Mouse (Mus musculus) heart, postnatal 4 days (tissue): ENCODE results near the gene Pde4d. TPM values are rescaled to one million over a fixed set of nuclear protein-coding genes. Genes with fewer than 3 reads are reported as not detected.

Source experiments
- DNase-seq: peaks from one replicate; pipeline ENCODE4 v3.0.0; 2021
- total RNA-seq, 2 experiments: library from RNA; stranded (reverse); gene quantifications; 2 replicates each; pipeline ENCODE4 v1.2.3; 2021

Pde4d gene
- total RNA-seq, 2 experiments from 2014 or later, result 57.1 to 61.1 TPM

DNA sequence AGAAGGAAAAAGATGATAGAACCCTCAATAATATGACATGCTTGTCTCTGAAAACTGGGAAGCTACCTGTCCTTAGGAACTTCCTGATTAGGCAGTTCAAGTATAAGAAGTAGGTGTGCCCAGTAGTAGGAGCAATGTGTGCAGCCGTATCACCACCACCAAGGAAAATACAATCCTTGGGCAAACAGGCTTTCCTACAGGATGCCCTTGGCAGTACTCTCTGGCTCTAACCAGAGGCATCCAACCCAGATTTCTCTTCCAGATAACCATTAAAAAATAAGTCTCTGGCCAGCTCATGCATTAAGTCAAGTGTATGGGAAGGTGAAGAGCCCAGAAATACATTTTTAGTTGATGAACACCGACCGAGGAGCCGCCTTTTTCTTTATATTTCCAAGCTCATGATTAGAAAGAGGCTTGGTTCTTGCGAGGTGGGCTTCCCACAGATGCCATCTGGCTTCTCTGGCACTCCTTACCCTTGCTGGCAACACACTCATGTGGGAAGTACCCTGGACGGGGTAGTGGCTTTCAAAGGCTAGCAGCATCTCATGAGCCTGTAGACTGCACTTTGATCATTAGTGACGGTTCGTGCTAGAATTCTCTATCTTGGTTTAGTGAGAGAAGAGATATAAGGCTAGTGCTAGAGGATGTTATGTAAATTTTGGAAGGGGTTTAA lies 375.0 kb downstream of the Pde4d start:
- DNase-seq, result no peak

DNA sequence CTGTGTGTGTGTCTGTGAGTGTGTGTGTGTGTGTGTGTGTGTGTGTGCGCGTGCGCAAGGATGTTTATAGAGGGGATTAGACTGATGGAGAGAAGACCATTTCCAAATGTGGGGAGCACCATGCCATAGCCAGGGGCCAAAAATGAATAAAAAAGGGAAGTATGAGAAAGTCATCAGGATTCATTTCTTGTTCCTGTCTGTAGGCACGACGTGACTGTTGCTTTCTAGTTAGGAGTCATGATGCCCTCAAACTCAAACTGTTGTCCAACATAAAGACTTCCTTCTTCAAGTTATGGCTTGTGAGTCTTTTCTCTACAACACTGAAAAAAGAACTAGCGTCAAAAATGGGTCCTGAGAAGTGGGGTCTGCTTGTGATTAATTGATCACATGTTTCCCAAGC lies 375.8 kb downstream of the Pde4d start:
- DNase-seq, result no peak

DNA sequence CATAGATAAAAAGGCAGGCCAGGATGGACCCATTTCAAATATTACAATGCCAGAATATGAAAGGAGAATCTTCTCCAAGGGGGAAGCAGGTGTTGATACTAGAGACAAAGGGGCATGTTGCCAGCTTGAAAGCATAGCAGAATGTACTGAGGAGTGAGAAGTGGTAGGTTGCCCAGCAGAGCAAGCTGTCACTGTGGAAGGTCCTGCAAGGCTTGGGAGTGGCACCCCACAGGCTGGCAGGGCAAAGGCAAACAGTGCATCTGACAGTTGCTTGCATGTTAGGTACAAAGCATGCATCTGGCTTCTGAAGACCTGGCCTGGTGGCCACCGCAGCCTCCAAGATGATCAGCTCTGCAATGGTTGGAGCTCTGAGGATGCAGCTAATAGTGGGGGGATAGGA lies 384.4 kb downstream of the Pde4d start:
- no peak for DNase-seq

DNA sequence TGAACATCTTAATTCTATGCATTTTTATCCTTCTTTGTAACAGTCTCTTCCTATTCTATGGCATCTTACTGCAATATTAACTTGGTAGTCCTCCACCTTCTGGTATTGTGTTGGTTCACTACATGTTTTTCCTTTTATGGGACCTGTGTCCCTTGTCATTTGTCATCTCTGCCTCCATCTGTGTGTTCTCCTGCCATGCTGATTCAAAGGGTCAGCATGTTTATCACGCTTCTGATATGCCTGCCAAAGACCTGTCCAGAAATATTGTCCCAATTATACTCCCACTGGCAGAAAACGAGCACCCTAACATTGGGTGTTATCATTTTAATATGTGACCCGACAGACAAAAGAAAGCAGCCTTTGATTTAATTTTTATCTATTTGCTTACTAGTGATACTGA lies 386.6 kb downstream of the Pde4d start:
- no peak for DNase-seq

DNA sequence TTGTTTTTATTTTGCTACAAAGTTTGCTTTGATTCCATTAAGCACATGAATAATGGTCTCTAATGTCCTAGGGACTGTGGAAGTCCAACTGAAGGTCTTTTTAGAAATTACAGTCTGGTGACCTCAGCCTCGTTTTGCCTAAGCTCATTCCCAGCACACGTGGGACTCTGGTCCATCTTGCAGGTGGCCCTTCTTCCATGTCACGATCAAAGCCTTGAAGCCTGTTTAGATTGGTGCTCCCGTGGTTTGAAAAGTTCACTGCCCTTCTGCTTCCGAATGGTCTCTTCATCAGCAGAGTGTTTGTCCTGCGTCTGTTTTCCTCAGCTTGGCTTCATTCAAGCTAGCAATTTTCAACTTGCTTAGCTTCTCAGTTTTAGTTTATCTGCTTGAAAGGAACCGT lies 389.4 kb downstream of the Pde4d start:
- no peak for DNase-seq

DNA sequence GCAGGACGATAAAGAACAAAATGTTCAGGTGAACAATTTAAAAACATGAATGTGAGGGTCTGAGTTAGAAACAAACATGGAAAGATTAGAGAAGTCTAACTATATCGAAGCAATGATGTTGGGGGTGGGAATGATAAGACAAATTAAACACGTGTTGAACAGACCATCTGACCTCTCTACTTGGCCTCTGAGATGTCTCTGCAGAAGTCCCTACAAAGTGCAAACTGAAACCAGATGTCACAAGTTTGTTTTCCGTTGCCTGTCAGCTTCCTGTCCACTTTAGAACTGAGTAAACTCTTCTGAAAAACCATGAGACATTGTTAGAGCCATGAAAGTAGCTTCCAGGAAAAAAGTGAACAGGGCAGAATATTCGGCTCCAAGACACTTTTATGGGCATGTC lies 404.3 kb downstream of the Pde4d start:
- no peak for DNase-seq

DNA sequence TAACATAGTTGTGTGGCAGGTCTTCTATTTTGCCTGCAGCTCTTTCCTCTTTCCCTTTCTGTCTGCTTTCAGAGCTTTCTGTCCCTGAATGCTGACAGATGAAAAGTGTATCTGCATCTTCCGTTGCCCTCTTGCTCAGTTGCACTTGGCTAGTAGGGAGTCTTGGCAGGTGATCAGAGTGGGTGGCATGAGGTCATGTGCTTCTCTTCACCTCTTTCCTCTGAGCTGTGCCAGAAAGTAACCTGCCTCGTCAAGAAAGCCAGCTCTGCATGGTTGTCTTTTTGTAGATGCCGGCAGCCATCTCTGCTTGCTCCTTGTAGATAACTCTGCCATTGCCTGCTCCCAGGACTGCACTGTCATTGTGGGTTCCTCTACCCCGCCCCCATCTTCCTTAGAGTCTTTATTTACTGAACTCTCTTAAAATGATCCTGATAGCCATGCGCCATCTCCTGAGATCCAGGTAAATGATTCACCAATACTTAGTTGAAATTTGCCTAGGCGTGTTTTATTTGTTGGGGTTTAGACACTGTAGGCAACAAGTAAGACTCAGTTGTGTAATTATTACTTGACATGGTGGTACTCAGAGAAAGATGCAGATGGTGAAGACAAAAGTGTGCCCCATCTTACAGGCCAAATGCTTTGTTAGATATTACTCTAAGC lies 407.2 kb downstream of the Pde4d start:
- no peak for DNase-seq

DNA sequence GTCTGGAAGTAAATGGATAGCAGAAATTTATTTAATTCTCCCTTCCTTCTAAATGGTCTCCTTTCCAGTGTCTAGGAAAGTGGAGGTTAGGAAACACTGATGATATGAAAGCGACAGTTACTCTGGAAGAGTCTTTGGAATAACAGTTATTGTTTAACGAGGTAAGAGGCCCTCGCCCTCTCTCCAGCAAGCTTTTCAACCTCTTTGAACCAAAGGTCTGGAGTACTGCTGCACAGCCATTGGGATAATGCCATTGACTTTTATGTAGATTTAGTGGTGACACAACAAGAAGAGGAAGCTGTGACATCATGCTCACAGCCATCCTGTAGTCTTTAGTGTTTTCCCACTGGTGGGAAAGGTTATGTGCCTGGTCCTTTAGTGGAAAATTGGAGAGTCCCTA lies 409.6 kb downstream of the Pde4d start:
- DNase-seq, result no peak

DNA sequence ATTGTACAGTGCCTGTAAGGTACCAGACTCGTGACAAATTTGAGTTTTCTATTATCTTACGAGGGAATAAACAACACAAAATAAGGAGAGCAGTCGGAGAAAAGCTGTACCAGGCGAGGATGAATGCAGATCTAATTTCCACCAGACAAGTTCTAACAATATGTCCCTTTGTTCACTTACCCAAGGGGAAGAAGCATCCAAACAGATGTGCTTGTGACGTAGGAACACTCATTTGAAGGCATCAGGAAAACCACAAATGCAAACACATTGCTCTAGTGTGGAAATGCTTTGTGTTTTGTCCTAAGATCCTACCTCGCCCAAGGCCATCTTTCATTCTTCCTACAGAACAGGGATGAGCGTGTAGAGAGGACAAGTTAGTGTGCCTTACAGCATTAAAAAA lies 411.0 kb downstream of the Pde4d start:
- no peak for DNase-seq

DNA sequence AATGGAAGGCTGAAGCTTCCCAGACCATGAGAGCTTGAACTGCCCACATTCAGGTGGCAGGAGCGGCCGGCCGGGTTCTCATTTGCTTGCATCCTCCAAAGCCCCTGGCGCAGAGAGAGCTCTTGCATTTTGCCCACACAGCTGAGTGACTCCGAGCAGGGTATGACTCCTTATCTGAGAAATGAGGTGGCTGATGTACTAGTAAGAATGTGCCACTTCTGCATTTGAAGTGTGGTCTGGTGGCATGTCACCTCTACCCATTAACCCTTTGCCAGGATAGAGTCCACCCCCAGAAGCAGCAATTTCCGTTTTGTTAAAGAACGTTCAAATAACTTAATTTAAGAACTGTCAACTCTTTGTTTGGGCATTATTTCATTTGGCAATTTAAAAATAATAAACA lies 412.0 kb downstream of the Pde4d start:
- DNase-seq, result peak; percentile 5

DNA sequence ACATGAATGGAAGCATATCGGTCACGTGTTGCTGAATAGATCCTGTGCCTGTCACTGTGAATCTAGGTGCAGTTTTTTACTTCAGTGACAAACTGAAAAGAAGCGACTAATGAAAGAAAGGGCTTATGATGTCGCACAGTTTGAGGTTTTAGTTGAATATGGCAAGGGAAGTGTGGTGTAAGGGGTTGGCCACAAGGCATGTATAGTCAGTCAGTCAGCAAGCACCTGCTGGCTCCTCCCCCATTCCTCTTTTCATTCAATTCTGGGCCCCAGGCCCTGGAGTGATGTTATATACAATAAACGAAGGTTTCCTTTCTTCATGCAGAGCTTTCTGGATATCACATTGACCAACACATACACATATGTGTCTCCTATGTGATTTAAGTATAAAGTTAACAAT lies 412.4 kb downstream of the Pde4d start:
- no peak for DNase-seq

DNA sequence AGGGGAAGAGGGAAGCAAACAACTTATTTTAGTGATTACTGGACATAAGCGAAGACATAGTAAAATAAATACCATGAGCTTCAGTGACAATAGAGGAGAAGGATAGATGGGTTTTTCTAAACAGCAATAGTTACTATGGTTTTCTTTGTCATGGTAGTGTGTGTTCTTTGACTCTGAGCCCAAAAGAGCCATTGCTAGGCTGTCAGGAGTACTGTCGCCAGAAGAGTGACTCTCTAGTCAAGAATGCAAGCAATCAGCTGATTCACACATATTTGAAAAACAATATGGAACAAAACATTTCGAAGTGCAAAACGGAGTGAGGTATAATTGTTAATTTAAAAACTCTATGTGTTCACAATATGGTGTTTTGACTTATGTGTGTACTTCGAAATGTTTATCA lies 450.4 kb downstream of the Pde4d start:
- no peak for DNase-seq

DNA sequence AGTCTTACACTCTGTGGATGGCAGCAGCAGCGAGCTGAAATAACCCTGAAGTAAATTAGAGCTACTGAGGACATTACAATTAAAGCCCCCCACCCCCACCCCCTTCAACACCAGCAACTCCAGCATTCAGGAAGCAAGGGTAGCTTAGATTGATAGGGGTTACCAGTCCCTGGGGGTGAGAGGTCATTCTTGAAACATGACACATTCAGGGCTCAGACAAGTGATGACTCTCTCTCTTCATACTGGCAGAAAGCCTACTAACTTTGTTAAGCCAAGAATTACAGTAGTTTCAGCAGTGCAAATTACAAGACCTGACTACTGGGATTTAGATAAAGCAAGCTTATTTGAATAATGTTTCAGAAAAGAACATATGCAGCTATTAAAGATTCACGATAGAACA lies 455.4 kb downstream of the Pde4d start:
- DNase-seq, result no peak

DNA sequence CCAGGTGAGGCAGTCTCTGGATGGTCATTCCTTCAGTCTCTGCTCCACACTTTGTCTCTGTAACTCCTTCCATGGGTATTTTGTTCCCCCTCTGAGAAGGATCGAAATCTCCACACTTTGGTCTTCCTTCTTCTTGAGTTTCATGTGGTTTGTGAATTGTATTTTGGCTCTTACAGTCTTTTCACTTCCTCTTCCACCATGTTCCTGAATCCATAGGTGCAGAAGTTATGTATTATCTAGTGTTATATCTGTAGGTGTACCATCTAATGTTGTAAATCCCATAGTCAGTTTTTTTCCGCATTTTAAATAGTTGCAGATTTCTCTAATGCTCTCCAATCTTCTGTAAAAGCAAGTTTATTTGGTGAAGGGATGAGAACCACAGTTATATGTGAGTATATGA lies 459.4 kb downstream of the Pde4d start:
- no peak for DNase-seq

DNA sequence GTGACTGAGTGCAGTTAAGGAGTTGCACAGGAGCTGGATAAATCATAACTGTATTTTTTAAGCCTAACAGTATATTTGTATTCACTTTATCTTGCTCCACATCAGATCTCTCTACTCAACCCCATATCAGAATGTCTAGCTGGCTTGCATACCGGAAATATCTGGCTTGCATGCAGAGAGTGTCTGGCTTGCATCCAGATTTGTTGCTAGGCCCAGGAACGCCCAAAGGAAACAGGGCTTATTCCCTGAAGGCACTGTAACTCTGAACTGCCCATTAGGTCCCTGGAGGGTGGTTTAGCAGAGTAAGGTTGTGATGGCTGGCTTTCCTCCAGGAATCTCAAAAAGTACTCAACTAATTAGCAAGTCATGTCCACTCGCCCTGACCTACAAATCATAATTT lies 464.9 kb downstream of the Pde4d start:
- peak; percentile 43 for DNase-seq

DNA sequence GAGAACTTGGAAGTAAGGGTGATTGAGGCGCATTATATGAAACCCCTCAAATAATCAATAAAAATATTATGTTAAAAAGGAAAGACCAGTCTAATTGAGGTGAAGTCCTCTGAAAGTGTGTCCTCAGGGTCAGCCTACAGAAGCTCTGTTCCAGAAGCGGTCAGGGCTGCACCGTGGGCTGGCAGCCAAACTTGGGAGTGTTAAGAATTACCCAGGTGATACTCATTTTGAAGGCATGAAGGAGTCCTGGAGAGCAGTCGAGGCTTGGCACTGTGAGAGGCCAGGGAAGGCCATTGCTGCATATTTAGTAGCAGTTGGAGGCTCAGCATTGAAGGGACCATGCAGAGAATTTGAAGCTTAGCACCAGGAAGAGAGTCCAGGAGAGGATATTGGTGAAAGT lies 471.4 kb downstream of the Pde4d start:
- DNase-seq, result no peak

DNA sequence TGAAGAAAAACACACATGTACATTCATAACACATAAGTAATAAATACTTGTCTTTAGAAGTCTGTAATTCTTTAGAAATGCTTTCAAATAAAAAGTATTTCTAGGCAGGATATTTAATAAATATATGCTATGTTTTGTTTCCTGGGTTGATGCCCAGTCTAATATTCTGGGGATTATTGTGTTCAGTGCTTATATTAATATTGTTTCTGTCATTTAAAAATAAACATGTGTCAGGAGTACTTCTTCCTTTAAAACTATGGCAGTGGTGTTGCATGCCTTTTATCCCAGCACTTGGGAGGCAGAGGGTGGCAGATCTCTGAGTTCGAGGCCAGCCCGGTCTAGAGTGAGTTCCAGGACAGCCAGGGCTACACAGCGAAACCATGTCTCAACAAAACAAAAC lies 485.1 kb downstream of the Pde4d start:
- no peak for DNase-seq

DNA sequence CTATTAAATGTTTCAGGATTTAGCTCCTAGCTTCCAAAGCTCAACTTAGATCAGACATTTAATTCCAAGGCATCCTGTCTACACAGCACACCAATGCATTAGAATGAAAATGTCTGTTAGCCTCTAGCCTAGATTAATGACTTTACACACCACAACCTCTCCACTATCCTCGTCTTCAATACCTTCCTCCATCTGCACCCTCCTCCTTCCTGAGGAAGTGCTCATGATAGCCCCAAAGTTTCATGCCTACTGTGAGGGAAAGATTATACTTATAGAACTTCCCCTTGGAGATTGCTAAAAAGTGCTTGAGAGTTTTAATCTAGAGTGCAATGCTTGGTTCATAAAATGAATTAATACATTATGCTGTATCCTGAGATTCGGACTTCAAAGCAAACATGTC lies 487.5 kb downstream of the Pde4d start:
- no peak for DNase-seq

DNA sequence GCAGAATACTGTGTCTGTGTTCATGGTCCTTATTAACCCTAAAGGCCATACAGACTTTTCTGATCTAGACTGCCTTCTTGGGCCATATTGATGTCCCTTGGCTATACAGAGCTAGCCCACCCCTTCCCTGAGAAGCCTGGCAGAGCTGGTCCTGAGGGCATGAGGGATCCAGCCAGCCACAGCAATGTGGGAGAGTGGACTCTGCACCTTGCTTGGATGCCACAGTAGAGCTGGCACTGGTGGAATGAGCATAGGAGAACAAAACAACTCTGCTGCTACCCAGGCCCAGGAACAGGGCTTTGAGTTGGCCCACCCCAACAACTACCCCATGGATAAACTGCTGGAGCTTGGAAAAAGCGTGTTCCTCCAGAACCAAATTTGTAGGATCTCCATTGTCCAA lies 503.2 kb downstream of the Pde4d start:
- no peak for DNase-seq

DNA sequence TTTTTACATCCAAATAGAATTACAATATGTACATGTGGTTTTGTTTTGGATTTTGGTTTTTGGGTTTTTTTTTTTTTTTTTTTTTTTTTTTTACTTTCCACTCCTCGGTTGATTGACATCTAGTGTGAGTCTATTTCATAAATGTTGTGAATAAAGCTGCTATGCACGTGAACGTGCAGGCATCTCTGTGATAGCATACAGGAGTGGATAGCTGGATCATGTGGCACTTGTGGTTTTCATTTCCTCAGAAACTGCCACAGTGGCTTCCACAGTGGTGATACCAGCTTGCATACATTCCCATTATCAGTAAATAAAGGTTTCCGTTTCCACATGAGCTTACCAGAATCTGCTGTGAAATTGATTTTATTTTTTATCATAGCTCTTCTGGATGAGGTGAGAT lies 506.3 kb downstream of the Pde4d start:
- no peak for DNase-seq

DNA sequence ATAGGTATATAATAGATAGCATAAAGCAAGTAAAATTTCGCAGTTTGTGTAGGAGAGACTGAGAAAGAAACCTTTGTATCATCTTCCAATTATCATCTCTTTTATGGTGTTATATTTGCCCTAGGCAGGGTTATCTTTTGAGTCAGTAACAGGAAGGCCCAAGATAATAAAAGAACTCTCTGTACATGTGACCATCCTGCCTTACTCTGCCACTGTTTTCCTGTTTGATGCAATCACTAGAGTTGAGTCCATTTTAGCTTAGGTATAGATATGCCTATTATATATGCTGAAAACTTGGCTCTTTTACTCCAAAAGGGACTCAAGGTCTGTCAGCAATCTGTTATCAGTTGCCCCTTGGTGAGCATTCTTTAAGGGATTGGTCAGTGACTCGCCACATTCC lies 514.3 kb downstream of the Pde4d start:
- DNase-seq, result no peak

DNA sequence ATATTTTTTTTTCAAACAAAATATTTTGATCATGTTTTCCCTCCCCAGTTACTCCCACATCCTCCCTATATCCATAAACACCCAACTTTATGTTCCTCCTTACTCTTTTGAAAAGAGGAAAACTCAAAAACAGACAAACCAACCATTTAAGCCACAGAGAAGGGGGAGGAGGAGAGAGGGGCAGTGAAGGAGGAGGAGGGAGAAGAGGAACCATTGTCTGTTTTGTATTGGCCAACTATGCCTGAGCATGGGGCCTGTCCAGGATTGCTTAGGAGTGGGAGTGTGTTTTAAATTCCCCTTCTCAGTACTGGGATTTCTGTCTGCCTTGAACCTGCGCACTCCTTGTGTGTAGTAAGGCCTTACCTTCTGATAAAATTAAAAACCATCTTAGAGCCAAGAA lies 531.4 kb downstream of the Pde4d start:
- DNase-seq, result no peak

DNA sequence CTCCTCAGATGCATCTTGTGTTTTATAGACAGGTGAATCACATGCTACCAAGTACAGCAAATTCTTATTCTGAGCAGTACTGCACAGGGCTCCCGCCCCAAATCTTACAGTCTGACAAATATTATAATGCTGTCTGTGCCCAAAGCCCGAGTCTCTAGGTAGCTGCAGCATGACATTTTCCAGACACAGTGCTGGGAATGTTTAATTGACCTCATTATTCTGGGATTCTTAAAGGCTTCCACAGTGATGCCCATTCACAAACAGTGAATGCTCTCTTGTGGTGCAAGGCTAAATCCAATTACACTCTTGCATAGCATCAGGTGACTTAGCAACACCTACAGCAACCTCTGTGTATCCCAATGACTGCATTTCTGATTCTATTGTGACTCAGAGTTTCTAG lies 549.0 kb downstream of the Pde4d start:
- no peak for DNase-seq

DNA sequence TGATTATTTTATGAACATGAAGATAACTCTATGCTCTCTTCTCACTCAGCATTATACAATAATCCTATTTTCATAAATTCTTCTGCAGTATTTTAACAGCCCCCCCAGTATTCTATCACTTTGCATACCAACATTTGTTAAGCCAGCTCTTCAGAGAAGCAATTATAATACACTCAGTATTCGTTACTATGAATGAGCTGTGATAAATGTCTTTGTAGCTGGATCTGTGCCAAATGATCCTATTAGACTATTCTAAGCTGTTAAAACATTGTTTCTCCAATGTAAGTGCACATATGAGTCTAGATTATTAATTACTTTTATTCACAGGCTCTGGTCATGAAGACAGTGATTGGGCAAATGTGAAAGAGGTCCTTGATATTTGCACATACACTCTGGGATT lies 575.0 kb downstream of the Pde4d start:
- DNase-seq, result no peak

DNA sequence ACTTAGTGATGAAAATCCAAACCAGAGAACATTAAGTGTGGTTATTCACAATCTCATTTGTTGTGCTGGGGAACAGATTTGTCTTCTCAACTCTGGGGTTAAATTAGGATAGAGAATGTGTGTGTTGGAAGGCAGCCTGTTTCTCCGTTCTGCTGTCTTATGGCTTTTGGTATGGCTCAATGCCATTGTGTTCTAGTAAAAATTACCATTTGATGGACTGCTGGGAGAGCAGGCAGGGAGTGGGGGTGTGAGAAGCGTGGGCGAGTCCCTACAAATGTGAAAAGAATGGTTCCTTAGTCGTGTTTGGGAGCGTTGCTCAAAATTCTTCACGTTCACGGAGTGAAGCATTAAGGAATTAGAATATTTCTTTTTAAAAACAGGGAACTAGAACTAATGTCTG lies 597.4 kb downstream of the Pde4d start:
- DNase-seq, result peak; percentile 11
